Mouse (Mus musculus) left cerebral cortex, postnatal 25 days (tissue): ENCODE data around the gene Abca9. TPM values are rescaled to one million over a fixed set of nuclear protein-coding genes. Genes with fewer than 3 reads are reported as not detected.
A peak's percentile ranks its signal among the peaks of the same experiment; 100 is the strongest.

ENCODE experiments used
- DNase-seq, 2 experiments: peaks; one replicate each; pipeline ENCODE4 v3.0.0; 2022; ENCODE audit warnings: low spot score in 2 of 2, mixed read lengths in 1 of 2
- intact Hi-C: fragments of 180-260 bp; cut with DNase I; formaldehyde crosslinking; loops from one replicate; pipeline ENCODE4 v1.15.1; 2025
- total RNA-seq, 2 experiments: library from RNA; stranded (reverse); gene quantifications; 2 replicates each; pipeline ENCODE4 v1.2.3; 2021

Abca9 gene
- total RNA-seq, 2 experiments from 2014 or later, result 7.2 to 7.9 TPM

DNA sequence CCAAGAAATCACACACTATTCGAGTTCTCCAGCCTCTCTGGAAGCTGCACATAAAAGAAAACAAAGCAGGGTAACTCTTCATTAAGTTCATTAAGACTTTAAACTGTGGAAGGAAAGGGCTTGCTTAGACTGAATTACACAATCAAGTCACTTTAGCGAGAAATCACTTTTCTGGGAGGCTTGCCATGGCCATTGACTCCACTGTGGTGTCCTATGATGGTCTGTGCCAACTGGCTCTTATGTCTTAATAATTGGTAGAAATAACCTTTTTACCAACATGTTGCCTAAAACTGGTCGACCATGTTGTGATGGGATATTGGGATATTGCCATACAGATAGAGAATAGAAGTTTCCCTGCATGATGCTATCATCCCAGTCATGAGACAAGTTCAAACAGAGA lies 73.8 kb downstream of the Abca9 start:
- no peak for DNase-seq
- intact Hi-C loops, result no loop called here

- intact Hi-C loops, result no loop called here
- DNase-seq, result no peak
Observed at GRCm38 (mm10) chr11:110091328-110091727, 76.7 kb downstream of the Abca9 start.

- no peak for DNase-seq
- intact Hi-C loops, result no loop called here
Observed at GRCm38 (mm10) chr11:110072158-110072557, 95.8 kb downstream of the Abca9 start.

GRCm38 (mm10) chr11:110061032-110061431 lies 107.0 kb downstream of the Abca9 start:
- intact Hi-C loops, result no loop called here

GRCm38 (mm10) chr11:110060127-110060526 lies 107.9 kb downstream of the Abca9 start:
- intact Hi-C loops, result no loop called here
- no peak for DNase-seq

More at GRCm38 (mm10) chr11:110061032-110061431, 107.0 kb downstream of the Abca9 start:
- DNase-seq, result peak in 1 of 2 experiments; percentile 7

GRCm38 (mm10) chr11:110053681-110054080 lies 114.3 kb downstream of the Abca9 start:
- intact Hi-C loops, result no loop called here
- no peak for DNase-seq

Other genes starting within 250 kb of the Abca9 start
- gene Abca8b, start 172.4 kb downstream of the Abca9 start, total RNA-seq, result 10 to 100 TPM in 1 of 2 experiments, 1 to 10 TPM in 1; 9.4 to 10.4 TPM
- gene Abca8a, start 72.2 kb downstream of the Abca9 start, total RNA-seq, result 1 to 10 TPM; 3.3 to 4.1 TPM
- 1 to 10 TPM; 1.2 to 1.4 TPM for gene Abca6, start 83.6 kb upstream of the Abca9 start, total RNA-seq
- 10 to 100 TPM; 45.0 to 48.3 TPM for gene Abca5, start 169.5 kb upstream of the Abca9 start, total RNA-seq
- gene Map2k6, start 230.9 kb upstream of the Abca9 start, total RNA-seq, result 10 to 100 TPM; 24.5 to 24.8 TPM